Mouse (Mus musculus) left cerebral cortex, adult 8-10 months (tissue): Measurements from ENCODE around the gene Cttnbp2nl. TPM values are rescaled to one million over a fixed set of nuclear protein-coding genes. Genes with fewer than 3 reads are reported as not detected.

Experiments
- DNase-seq, 2 experiments: peaks; one replicate each; pipeline ENCODE4 v3.0.0; 2022; ENCODE audit warnings: low spot score in 2 of 2
- total RNA-seq, 4 experiments: library from RNA; stranded (reverse); gene quantifications; 2 replicates each; pipeline ENCODE4 v1.2.4; 2022

Cttnbp2nl gene
- total RNA-seq, 4 experiments from 2014 or later: 25.6 to 34.7 (median 29.9) TPM

DNA sequence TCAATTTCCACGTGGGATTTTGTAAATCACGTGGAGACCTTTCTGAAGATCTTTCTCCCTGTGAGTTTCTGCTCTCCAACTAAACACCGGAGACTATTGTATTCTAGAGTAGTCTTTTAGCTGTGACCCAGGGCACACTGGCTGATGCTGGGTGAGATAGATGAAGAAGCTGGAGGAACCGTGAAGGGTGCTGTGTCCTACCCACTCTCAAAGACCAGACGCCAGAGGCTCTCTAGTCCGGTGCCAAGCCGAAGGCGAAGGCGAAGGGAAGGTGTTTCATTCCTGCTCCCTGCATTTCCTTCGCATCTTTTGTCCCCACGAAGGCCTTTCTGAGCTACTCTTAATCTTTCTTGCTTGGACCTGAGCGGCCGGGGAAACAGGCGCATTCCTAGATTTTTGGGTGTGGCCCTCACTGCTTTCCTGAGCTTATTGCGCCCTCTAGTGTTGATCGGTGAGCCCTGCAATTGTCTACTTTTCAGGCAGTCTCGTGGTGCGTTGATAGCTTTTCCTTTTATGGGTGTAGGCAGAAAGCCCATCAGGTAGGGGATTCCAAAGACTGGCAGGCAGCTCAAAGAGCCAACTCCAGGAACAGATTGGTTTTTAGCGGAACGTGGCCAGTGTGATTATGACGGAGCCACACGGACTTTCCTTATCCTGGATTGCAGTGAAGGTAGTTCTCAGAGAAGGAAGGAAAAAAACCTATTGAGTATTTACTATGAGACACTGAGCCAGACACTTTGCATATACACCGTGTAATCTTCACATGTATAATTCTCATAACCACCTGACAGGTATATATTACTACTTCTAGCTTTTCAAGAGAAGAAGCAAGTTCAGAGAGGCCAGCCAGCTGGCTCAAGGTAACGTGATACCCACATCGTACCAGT, 5.9 kb upstream of the Cttnbp2nl start:
- DNase-seq: peak; percentile 69 to 83

DNA sequence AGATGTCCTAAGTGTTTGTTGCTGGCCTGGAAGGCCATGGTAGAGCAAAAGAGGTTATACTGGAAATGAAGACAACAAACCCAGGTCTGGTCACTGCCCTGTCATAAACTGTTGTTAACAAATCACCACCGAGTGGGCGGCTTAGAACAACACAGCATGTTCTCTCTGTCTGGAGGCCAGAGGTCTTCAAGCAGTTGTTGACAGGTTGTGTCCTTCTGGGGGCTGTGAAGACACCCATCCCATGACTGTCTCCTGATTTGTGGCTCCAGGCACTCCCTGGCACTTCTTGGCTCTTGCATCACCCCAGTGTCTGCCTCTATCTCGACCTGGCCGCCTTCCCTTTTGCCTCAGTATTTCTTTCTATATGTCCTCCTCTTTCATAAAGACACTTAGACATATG, 2.7 kb upstream of the Cttnbp2nl start:
- no peak for DNase-seq

DNA sequence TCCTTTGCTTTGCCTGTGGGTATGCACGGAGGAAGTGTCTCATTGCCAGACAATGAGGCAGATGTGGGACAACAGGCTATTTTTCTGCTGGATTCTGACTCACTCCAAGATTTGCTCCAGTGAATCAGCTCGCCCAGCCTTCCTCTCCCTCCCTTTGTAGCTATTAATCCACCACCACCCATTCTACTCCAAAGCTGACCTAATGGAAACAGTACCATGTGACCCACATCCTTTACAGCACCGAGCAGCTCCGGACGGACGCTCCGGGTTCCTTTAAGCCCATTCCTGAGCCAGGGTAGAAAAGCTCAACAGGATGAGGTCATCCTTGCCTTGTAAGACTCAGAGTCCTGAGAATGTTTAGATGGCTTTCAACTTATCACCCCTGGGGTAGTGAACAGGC, 2.0 kb upstream of the Cttnbp2nl start:
- no peak for DNase-seq

DNA sequence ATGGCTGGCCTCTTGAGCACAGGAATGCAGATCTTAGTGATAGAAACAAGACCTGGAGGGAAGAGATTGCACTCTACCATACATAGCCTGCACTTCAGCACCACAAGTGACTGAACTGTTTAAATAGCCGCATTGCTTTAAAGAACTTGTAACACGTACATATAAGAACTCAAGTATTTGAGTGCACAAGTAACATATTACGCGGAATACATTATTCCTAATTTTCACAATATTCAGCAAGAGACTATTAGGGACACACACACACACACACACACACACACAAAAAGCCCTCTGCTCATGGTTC, 704 bp upstream of the Cttnbp2nl start:
- no peak for DNase-seq

DNA sequence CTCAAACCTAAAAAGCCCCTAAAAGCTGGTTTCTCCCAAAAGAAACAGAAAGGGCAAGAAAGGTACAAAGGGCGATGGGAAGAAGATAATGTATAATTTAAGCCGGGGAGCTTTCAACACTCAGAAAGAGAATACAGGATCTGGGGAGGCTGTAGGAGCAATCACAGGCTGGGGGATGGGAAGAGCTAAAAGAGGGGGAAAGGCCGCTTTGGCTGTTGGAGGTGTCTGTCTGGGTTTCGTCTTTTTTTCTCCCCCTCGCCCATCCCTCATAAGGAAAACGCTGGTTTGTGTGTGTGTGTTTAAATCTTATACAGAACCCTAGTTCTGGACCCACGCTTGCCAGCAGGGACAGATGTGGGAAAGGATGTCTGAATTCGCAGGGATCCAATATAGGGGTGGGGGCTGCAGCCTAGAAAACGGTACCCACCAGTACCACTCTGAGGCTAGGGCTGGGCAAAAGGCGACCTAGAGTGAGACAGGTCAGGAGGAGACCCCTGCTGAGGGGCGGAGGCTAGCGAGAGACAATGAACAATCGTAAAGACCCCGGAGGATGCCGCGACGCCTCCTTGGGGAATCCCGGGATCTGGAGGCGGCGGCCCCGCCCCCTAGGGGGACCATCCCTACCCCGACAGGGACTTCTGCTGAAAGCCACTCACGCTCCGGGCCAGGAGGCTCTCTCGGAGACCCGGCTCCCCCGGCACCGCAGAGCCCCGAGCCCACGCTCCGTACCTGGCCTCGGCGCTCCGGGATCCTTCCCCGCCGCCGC, 592 bp downstream of the Cttnbp2nl start:
- no peak for DNase-seq

DNA sequence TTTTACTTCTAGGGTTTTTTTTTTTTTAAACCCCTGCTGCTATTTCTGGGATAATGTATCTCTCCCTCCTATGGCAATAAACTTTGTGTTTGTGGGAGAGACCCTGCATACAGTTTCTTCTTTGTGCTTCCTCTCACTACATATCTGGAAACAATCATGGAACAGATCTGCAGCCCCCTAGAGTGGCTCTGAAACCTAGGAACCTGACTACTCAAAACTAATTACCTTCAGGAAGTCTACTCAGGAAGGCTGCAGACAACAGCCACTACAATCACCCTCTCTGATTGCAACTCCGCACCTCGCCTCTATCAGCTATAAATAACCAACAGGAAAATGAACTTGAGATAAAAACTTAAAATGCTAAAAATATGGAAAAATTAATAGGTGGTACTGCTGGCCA, 1.8 kb downstream of the Cttnbp2nl start:
- DNase-seq: no peak

DNA sequence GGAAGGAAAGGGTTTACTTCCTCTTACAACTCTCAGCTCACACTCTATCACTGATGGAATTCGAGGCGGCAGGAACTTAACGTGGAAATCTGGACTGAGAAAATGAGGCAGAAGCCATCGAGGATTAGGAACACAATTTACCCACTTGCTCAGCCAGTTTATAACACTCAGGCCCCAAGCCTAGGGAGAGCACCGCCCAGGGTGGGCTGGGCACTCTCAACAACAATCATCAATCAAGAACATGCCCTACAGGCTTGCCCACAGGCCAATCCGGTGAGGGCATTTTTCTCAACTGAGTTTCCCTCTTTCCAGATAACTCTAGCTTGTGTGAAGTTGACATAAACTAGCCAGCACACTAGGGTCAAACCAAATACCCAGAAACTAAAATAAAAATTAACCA, 3.1 kb downstream of the Cttnbp2nl start:
- DNase-seq: no peak

DNA sequence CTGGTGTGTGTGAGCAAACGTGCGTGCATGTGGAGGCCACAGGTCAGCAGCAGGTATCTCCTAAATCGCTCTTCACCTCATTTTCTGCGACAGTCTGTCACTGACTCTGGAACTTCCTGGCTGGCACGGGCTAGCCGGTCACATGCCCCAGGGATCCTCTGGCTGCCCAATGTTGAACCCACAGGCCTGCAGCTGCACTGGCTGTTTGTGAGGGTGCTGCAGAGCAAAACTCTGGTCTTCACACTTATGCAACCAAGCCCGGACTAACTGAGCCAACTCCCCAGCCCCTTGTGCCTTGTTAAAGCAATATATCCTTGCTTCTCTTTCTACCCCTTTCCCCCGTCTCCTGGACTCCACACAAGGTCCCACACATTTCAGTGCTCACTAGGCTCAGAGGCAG, 5.3 kb downstream of the Cttnbp2nl start:
- no peak for DNase-seq

DNA sequence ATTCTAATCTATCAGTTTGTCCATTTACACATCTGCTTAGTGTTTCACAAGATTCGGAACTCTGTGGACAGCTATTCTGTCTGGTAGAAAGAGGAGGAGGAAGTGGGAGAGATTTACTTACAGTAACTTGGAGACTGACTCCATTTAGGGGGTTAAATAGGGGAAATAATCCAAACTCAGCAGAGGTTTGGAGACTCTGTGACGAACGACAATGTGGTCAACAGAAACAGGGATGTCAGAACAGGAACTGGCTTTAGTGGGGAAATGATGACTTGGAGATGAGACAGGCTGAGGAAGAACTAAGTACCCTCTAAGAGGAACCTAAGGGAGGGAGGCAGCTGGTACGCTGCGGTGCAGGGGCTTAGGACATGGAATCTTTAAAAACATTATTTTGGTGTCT, 6.1 kb downstream of the Cttnbp2nl start:
- no peak for DNase-seq

DNA sequence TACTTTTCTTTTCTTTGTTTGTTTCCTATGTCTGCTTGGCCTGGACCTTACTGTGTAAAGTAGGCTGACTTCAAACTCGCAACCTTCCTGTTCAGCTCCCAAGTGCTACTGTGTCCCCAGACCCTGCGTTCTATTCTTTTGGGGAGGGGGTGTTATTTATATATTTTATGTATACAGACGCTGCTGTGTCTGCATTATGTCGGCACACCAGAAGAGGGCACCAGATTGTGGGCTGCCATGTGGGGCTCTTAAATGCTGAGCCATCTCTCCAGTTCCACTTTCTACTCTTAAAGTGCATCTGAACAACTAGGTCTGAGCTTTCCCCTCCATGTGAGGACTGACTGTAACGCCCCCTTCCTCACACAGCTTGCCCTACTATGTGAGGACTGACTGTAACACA, 9.2 kb downstream of the Cttnbp2nl start:
- no peak for DNase-seq

DNA sequence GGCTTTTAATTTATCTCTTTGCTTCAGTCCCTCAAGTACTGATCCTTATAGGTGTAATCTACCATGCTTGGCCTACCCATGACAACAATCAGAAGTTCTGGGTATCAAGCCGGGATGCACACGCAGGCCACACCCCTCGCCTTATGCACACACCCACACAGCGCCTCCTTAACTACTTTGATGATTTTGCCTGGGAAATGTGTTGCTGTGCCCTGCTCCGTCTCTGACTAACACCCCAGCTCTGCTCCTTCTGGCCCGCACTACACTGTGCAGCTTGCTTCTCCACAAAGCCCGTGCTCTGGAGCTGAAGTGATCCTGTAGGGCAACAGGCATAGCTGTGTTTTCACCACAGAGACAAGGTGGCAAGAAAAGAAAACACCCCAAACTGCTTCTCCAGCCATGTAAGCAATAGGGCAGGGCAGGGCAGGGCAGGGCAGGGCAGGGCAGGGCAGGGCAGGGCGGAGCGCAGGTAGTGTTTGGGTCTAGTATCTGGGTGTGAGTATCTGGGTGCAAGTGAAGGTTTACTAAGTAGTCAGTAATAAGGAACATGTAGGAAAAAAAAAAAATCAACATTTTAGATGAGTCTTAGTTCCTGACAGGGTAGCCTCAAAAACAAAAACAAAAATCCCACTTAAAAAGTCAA, 11.8 kb downstream of the Cttnbp2nl start:
- DNase-seq: no peak

DNA sequence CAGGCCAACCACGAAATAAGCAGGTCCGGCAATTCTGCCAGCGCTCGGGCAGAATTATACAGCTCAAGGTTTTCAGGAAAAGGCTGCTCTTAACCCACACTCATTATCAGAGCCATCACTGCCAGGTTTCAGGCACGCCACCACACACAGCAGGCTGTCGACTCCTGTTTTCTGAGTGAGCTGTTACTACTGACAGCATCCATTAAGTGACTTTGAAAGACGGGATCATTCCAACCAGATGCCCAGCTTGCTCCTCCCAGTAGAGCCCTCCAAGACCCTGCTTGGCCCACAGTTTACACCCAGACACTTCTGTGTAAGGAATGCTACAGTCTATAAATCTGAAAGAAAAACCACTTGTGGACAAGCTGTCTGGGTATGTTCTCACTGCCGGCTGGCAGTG, 12.9 kb downstream of the Cttnbp2nl start:
- no peak for DNase-seq

DNA sequence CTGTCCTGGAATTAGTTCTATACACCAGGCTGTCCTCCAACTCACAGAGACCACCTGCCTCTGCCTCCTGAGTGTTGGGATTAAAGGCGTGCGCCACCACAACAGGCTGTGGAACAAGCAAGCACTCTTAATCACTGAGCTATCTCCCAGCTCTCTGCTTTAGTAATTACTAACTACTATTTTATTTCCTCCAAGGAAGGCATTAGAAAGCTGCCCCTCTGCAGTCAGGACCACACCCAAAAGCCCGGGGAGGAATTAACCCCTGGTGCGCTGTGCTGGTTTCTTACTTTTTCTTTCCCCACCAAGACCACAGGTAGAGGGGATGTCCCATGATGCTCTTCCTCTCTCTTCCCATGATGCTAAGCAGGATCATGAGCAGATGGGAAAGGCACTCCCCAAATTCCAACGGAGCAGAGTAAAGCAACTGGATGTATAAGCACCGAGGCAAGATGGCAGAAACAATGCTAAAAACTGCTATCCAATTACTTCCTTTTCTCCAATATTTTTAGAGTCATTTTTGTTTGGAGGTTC, 15.6 kb downstream of the Cttnbp2nl start:
- no peak for DNase-seq

DNA sequence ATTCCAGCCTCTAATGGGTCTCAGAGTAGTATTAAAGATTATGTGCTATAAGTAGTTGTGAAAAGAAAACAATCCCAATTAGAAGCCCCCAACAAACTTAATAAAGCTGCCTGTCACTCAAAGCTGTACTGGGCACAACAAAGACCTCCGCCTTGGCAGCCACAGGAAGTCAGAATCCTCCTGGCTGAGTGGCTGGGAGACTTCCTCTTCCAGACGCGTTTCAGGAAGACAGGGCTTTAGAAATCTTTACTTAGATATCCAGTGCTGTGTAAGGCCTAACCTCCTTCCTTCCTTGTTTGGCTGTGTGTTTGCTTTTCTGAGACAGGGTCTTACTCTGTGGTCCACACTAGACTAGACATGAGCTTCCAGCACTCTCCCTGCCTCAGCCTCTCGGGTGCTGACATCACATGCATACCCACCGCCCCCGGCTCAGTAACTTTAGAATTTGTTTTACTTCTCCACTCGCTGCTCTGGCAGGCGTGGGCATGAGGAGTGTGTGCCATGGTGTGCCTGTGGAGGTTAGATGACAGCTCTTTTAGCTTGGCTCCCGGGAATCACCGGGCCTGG, 16.6 kb downstream of the Cttnbp2nl start:
- DNase-seq: no peak

DNA sequence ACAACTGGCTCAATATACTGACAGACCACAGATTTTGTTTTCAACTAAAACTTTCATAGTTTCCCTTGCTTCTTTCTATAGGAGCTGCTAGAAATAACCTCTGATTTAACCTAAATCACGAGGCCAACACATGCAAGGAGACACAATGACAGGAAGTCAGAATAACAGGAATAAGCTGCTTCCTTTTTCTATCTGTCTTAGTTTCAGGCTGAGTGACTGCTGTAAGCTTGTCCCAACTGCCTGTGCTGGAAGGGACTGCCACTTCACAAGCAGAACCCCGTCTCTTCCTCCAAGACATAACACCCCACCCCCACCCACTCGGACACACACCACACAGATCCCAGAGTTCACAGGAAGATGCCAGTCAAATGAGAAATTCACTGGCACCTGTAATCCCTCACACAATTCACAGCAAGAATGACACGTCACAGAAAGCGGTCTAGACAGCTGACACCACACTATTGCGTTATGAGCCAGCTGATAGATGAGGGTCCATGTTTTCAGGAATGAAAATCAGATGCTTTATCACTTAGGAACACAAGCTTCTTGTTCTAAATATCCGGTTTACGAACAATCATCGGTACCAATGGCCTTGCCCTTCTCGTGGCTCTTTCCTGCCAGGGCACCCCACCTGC, 29.5 kb downstream of the Cttnbp2nl start:
- no peak for DNase-seq

DNA sequence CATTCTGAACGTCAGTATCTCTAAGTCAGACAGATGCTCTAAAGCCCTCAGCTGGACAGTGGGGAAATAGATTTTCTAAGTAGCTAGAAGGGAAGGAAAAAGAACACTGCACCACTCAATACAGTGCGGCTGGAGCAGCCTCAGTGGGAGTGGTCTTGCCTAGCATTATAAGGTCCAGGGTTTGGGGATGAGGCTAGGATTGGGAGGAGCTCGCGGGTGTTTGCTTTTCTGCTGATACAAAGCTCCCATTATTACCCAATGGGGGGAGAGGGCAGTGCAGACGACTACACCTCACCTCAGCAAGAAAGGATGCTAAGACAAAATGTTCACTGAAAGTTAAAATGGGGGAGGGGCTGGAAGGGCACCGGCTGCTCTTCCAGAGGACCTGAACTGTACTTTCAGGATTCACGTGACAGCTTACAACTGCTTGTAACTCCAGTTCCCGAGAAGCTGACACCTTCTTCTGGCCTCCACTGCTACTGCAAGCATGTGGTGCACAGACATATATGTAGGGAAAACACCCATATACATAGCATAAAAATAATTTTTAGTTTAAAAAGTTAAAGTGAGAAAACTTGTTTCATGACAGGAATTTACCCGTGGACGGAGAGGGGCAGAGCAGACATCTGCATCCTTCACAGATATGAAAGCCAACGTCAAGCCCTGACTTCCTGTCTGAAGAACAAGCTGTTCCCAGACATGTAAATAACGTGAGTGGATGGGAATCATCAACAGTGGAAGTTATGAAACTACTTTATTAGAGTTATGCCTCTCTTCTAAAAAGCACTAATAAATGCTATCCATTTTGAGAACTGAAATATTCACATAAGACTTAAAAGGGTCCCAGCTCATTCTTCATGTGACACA, 32.9 kb downstream of the Cttnbp2nl start:
- DNase-seq: no peak

DNA sequence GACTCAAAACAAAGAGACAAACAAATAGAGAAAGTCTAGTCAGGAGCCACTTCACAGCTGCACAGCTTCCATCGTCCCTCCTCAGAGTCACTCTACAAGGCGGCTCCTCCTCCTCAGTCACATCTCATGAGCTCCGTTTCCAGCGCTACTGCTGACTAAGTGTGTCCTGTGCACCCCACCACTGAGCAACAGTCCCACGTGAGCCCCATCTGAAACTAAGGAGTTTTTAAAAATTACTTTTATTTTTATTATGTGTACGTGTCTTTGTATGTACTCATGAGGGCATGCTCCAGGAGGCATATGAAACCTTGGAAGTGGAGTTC, 34.2 kb downstream of the Cttnbp2nl start:
- no peak for DNase-seq

DNA sequence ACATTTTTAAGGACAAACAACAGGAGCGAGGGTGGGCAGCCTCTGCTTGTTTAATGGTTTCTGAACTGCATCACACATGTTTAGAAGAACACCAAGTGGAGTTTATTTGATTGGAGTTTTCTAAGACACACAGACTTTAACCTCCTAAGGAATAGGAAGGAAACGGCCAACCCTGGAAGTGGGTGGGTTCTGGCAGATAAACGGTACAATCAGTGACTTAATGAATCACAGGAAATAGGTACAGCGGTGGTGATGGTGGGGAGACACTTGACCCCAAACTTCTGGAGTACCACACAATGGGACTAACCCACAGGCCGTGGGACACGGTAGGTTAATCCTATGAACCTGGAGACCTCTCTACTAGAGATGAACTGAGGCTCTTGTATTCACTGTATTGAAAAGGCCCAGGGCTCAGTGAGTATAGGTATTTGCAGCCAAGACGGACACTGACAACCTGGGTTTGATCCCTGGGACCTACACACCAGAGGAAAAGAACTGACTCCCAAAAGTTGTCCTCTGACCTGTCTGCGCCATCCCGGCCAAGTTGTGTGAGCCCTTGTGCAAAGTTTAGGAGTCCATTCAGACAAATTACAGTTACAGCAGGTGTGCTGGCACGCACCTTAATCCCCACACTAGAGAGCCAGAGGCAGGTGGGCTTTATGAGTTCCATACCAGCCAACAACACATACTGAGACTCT, 34.7 kb downstream of the Cttnbp2nl start:
- no peak for DNase-seq

DNA sequence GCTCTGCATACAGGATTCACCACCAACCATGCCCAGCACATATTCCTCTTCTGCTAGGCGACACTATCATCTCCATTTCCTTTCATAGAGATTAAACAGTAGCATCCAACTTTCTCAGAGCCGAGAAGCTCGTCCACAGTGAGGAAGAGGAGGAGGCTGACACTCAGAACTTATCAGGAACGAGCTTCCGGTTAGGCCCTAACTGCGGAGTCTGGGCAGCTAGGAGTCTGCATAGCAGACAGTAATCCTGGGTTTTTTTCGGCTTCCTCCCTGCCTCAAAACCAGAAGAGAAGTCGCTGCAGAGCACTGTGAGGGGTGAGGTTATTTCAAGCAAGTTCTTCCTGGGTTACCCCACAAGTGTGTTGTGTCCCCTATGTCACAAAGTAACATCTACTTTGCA, 35.6 kb downstream of the Cttnbp2nl start:
- no peak for DNase-seq

DNA sequence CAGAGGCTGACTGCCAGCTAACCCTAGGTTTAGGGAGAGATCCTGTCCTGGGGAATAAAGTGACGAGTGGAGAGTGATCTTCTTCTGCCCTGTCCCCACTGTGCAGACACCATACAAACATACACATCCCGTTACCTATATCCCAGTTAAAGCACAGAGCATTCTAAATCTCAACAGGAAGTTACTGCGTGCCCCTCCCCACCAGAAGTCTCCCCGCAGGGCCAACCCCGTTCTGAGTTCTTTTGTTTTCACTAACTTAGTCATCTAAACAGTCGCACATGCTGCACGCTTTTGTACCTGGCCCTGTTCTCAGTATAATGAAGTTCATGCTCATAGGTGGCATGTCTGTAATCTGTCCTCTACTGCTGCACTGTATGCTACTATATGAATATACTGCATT, 36.7 kb downstream of the Cttnbp2nl start:
- no peak for DNase-seq
